Mouse (Mus musculus) hindbrain, postnatal 0 days (tissue): ENCODE results near the gene Cdadc1. TPM values are rescaled to one million over a fixed set of nuclear protein-coding genes. Genes with fewer than 3 reads are reported as not detected.

Source experiments
- ATAC-seq: fragments of 200-750 bp; cut with Nextera tagmentation; 2 replicates; pipeline ENCODE4 v1.8.0; 2017; ENCODE audit warnings: mild to moderate bottlenecking, moderate TSS enrichment, moderate library complexity
- DNase-seq: peaks from one replicate; pipeline ENCODE4 v3.0.0-alpha.2; 2015; ENCODE audit warnings: low spot score
- H3K27ac ChIP-seq: fragments of 300-500 bp; sonication (generic); 2 replicates; pipeline ENCODE4 v1.5.1; 2014; ENCODE audit warnings: mild to moderate bottlenecking
- H3K27me3 ChIP-seq: fragments of 300-500 bp; sonication (generic); 2 replicates; pipeline ENCODE4 v1.6.1; 2014; ENCODE audit warnings: low read length, mixed read lengths; ENCODE audit not compliant: insufficient read depth
- H3K36me3 ChIP-seq: fragments of 300-500 bp; sonication (generic); 2 replicates; pipeline ENCODE4 v1.6.1; 2014; ENCODE audit warnings: low read length, mixed read lengths; ENCODE audit not compliant: insufficient read depth
- H3K4me1 ChIP-seq: fragments of 300-500 bp; sonication (generic); 2 replicates; pipeline ENCODE4 v1.6.1; 2014; ENCODE audit warnings: antibody characterized with exemption, low read length, mixed read lengths; ENCODE audit not compliant: insufficient read depth
- H3K4me2 ChIP-seq: fragments of 300-500 bp; sonication (generic); 2 replicates; pipeline ENCODE4 v1.6.1; 2014; ENCODE audit warnings: low read depth, mild to moderate bottlenecking, low read length, moderate library complexity, mixed read lengths
- H3K4me3 ChIP-seq: fragments of 300-500 bp; sonication (generic); 2 replicates; pipeline ENCODE4 v1.5.1; 2014; ENCODE audit warnings: low read length
- H3K9ac ChIP-seq: fragments of 300-500 bp; sonication (generic); replicated peaks from 2 replicates; pipeline ENCODE4 v1.6.1; 2014; ENCODE audit warnings: mild to moderate bottlenecking, low read length, moderate library complexity, mixed read lengths
- H3K9me3 ChIP-seq: fragments of 300-500 bp; sonication (generic); 2 replicates; pipeline ENCODE4 v1.6.1; 2016; ENCODE audit warnings: low read length, mixed read lengths
- CTCF ChIP-seq: IDR thresholded peaks from 2 replicates; pipeline ENCODE4 v1.5.1; 2016; ENCODE audit warnings: antibody characterized with exemption, control low read depth, low read depth
- WGBS: fragments of 180-500 bp; shearing (Covaris S2); extraction: QIAGEN DNeasy Blood & Tissue Kit; methylation state at CpG from one replicate; pipeline ENCODE4 v1.1.7; 2014; 5-methylcytosine and 5-hydroxymethylcytosine counted together
- polyA plus RNA-seq: library from polyadenylated mRNA; unstranded; fragments of >200 nt; fragmentation: Nextera tagmentation; extraction: Ambion mirVana; gene quantifications from 2 replicates; pipeline ENCODE4 v1.2.1, GENCODE M21; 2015
- total RNA-seq: library from RNA; depleted of rRNA; stranded (reverse); fragments of >200 nt; gene quantifications from 2 replicates; pipeline ENCODE4 v1.2.3, GENCODE M21; 2014; rRNA removed

Cdadc1 gene
- total and polyA plus RNA-seq, 2 experiments from 2014 or later = 5.2 to 36.3 TPM

GRCm38 (mm10) chr14:59537829-59538432, 59.8 kb downstream of the Cdadc1 start:
- ATAC-seq = no peak
- Histone ChIP-seq H3K4me1 (no peaks in the 10 kb centered on the region), H3K27ac (no peak overlapping the region), H3K4me3 (no peak overlapping the region), H3K4me2 (no peak overlapping the region), H3K9me3 (no peaks in the 10 kb centered on the region), H3K36me3 (no peaks in the 10 kb centered on the region), H3K27me3 (no peaks in the 10 kb centered on the region), H3K9ac (no peak overlapping the region)
- no peak for DNase-seq
- no peak for TF ChIP-seq CTCF
- WGBS = 92% methylated on average over 4 of the region's 4 CpGs

- Histone ChIP-seq H3K36me3 (no peaks in the 10 kb centered on the region), H3K4me3 (no peak overlapping the region), H3K9me3 (no peaks in the 10 kb centered on the region), H3K27ac (no peak overlapping the region), H3K27me3 (no peaks in the 10 kb centered on the region), H3K4me2 (no peak overlapping the region), H3K4me1 (no peaks in the 10 kb centered on the region), H3K9ac (no peak overlapping the region)
- ATAC-seq = no peak
- DNase-seq = peak; percentile 2
- no peak for TF ChIP-seq CTCF
Observed at GRCm38 (mm10) chr14:59533908-59534307, 63.9 kb downstream of the Cdadc1 start.

GRCm38 (mm10) chr14:59532986-59533385, 64.8 kb downstream of the Cdadc1 start:
- Histone ChIP-seq H3K4me2 (no peak overlapping the region), H3K27me3 (no peaks in the 10 kb centered on the region), H3K9me3 (no peaks in the 10 kb centered on the region), H3K9ac (no peak overlapping the region), H3K36me3 (no peaks in the 10 kb centered on the region), H3K4me3 (no peak overlapping the region), H3K4me1 (no peaks in the 10 kb centered on the region), H3K27ac (no peak overlapping the region)
- WGBS = 90% methylated on average over 1 of the region's 1 CpGs
- DNase-seq = no peak
- ATAC-seq = no peak
- no peak for TF ChIP-seq CTCF

GRCm38 (mm10) chr14:59530801-59531200, 67.0 kb downstream of the Cdadc1 start:
- no peak overlapping the region for H3K4me3 ChIP-seq
- TF ChIP-seq CTCF = no peak
- H3K36me3 ChIP-seq = no peaks in the 10 kb centered on the region
- no peaks in the 10 kb centered on the region for H3K4me1 ChIP-seq
- DNase-seq (no peak), ATAC-seq (no peak)
- H3K4me2 ChIP-seq = no peak overlapping the region
- no peak overlapping the region for H3K9ac ChIP-seq
- H3K9me3 ChIP-seq = no peaks in the 10 kb centered on the region
- WGBS = 54% methylated on average over 1 of the region's 1 CpGs
- no peaks in the 10 kb centered on the region for H3K27me3 ChIP-seq
- H3K27ac ChIP-seq = no peak overlapping the region

GRCm38 (mm10) chr14:59525843-59526242, 71.9 kb downstream of the Cdadc1 start:
- H3K36me3 ChIP-seq = no peaks in the 10 kb centered on the region
- H3K27me3 ChIP-seq = no peaks in the 10 kb centered on the region
- no peak for DNase-seq
- no peak overlapping the region for H3K4me2 ChIP-seq
- no peak for TF ChIP-seq CTCF
- H3K4me1 ChIP-seq = no peaks in the 10 kb centered on the region
- no peak overlapping the region for H3K4me3 ChIP-seq
- WGBS = 89% methylated on average over 5 of the region's 5 CpGs
- H3K9me3 ChIP-seq = no peaks in the 10 kb centered on the region
- ATAC-seq = no peak
- H3K27ac ChIP-seq = no peak overlapping the region
- no peak overlapping the region for H3K9ac ChIP-seq

GRCm38 (mm10) chr14:59513922-59514444, 83.8 kb downstream of the Cdadc1 start:
- H3K27me3 ChIP-seq = no peaks in the 10 kb centered on the region
- H3K9me3 ChIP-seq = no peaks in the 10 kb centered on the region
- DNase-seq = no peak
- ATAC-seq = no peak
- H3K9ac ChIP-seq = no peak overlapping the region
- H3K27ac ChIP-seq = no peak overlapping the region
- H3K36me3 ChIP-seq = no peaks in the 10 kb centered on the region
- H3K4me2 ChIP-seq = no peak overlapping the region
- TF ChIP-seq CTCF = no peak
- WGBS = 85% methylated on average over 6 of the region's 6 CpGs
- no peak overlapping the region for H3K4me3 ChIP-seq
- no peaks in the 10 kb centered on the region for H3K4me1 ChIP-seq

Other genes starting within 250 kb of the Cdadc1 start
- gene Phf11d, start 232.5 kb downstream of the Cdadc1 start, total RNA-seq = 0.89 TPM in 1 of 2 replicates, not detected in the other
- gene Phf11d, start 232.5 kb downstream of the Cdadc1 start, polyA plus RNA-seq = 0.25 and 0.61 TPM in 2 replicates
- 0.05 and 0.32 TPM in 2 replicates for gene Phf11c, start 202.6 kb downstream of the Cdadc1 start, total RNA-seq
- gene Phf11c, start 202.6 kb downstream of the Cdadc1 start, polyA plus RNA-seq = 0.06 and 0.11 TPM in 2 replicates
- gene Setdb2, start 157.1 kb downstream of the Cdadc1 start, total RNA-seq = 4.2 and 6.5 TPM in 2 replicates
- 4.4 and 5.6 TPM in 2 replicates for gene Setdb2, start 157.1 kb downstream of the Cdadc1 start, polyA plus RNA-seq
- gene Cab39l, start 157.0 kb downstream of the Cdadc1 start, total RNA-seq = 16.9 and 22.1 TPM in 2 replicates
- gene Cab39l, start 157.0 kb downstream of the Cdadc1 start, polyA plus RNA-seq = 32.4 and 35.2 TPM in 2 replicates
- 13.6 and 13.7 TPM in 2 replicates for gene Shisa2, start 27.3 kb upstream of the Cdadc1 start, total RNA-seq
- gene Shisa2, start 27.3 kb upstream of the Cdadc1 start, polyA plus RNA-seq = 3.7 and 3.9 TPM in 2 replicates